Mouse (Mus musculus) ovary, postnatal 36 days (tissue): ENCODE results near the gene Mum1l1.
"Not testable (repeated sequence)": the region's sequence is repeated elsewhere in the genome, so short reads cannot be mapped to it uniquely, and the experiment has no call there.

Source experiments
- DNase-seq: peaks from one replicate; pipeline ENCODE4 v3.0.0; 2022; ENCODE audit warnings: low spot score, mixed read lengths

Gene Mum1l1

DNA sequence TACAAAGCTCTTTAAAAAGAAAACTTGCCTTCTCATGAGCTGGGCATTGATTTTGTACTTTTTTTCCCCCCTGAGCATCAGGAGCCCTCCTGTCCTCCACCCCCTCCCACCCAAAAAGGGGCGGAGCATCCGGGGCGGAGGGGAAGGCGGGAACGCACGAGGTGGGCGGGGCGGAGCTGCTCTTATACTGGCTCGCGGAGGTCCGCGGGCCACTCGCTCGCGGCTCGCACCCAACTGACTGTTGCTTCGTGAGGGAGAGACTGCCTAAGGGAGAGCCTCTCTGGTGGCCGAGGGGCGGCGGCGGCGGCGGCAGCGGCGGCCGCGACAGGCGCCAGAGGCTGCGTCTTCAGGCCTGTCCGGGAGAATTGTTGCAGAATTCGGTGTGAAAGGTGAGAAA is at the start of gene Mum1l1:
Gene Mum1l1, plus strand, starts transcription at position 214 of the 397 bp plus-strand sequence.
- peak; percentile 76 for DNase-seq

DNA sequence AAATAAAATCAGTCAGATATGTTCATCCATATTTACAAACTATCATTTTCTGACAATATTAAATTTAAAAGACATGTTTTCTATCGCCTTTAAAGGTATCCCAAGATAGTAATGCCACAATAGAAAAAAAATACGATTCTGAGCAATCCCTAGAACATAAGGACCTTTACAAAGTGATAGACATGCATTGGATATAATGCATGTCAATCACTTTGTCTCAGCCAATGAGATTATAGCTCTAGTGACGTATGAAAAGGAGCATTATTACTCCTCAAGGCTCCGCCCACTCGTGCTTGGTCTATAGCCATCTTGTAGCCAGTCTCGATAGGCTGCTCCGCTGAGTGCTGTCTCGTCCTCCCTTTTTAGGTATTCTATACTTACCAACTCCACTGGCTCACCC is 30.9 kb upstream of the Mum1l1 start, which contains the start of gene 4933428M09Rik:
Gene 4933428M09Rik, plus strand, starts transcription at position 301 of the 400 bp plus-strand sequence.
- DNase-seq, result no peak

DNA sequence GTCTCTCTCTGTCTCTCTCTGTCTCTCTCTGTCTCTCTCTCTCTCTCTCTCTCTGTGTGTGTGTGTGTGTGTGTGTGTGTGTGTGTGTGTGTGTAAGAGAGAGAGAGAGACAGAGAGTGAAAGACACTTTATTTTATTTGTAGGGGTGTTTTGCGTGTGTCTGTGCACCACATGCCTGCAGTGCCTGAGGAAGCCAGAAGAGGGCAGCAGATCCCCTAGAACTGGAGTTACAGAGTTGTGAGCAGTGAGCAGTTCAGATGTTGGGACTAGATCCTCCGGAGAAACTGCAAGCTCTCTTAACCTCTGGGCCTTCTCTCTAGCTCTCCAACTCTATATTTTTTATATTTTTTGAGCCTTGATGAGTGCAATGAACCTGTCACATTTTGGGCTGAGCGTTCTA is 18.3 kb upstream of the Mum1l1 start:
- not testable (repeated sequence) for DNase-seq

DNA sequence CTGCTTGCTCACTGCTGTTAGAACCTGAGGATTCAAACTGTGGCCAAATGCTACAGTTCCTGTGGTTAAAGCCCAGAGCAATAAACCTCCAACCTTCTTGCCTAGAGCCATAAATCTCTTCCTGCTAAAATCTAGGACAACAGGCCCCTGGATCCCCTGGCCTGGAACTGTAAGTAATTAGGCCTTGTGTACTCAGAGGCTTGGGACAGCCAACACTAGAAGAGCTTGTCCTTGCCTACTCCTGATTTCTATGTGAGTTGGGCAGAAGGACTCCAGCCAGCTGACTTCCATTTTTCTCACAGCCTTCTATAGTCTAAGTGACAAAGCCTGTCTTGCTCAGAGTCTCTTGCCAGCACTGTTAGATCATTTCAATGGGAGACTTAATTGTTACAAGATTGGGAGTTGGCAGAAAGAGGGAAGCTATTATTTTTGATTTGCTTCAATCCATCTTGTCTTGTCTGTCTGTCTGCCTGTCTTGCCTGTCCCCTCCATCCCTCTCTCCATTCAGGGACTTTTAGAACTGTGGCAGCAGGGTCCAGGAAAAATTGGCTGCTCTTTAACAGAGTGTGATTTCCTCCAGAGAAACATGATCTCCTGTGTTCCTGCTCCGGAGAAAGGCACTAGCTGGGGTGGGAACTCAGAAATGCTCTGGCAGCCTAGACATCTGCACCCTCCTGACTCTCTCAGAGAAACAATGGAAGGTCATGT is 15.1 kb upstream of the Mum1l1 start:
- no peak for DNase-seq

DNA sequence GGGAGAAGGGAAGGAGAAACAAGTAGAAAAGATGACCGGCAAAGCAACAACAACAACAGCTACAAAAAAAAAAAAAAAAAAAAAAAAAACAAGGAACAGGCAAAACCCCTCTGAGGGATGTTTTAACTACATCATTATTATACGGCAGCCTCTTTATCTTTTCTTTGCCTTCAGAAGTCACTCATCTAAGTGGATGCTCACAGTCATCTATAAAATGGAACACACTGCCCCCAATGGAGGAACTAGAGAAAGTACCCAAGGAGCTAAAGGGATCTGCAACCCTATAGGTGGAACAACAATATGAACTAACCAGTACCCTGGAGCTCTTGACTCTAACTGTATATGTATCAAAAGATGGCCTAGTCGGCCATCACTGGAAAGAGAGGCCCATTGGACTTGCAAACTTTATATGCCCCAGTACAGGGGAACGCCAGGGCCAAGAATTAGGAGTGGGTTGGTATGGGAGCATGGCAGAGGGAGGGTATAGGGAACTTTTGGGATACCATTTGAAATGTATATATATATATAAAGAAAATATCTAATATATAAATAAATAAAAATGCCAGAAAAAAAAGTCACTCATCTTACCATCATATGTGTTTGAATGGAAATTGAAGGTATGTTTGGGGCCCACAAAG is 532 bp upstream of the Mum1l1 start:
- DNase-seq, result not testable (repeated sequence)

DNA sequence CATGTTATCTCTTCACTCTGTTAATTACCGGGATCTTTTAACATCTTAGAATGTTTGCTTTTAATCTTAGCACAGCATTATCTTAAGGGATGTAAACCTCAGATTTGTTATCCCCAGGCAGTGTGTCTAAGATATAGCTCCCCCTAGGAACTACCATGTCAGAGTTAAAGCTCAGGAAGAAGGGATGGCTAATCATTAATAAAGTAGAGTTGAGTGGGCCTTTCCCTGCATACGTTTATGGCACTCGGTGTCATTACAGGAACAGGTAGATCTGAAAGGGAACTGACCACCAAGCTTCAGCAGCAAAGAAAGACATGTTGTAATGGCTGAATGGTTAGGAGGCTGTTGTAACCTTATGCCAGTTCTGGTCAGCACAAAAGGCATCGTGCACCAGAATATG is 4.9 kb downstream of the Mum1l1 start:
- no peak for DNase-seq

DNA sequence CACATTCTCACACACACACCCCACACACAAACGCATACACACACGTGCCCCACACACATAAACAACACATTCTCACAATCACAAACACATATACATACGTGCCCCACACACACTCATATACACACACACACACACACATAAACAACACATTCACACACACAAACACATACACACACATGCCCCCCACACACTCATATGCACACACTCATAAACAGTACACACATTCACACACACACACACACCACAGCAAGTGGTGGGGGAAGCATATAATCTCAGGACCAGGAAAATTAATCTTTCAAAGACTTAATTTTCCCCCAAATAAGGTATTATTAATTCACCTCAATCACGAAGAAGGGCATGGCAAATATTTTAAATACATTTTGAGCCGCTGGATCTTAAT is 6.6 kb downstream of the Mum1l1 start:
- DNase-seq, result no peak

DNA sequence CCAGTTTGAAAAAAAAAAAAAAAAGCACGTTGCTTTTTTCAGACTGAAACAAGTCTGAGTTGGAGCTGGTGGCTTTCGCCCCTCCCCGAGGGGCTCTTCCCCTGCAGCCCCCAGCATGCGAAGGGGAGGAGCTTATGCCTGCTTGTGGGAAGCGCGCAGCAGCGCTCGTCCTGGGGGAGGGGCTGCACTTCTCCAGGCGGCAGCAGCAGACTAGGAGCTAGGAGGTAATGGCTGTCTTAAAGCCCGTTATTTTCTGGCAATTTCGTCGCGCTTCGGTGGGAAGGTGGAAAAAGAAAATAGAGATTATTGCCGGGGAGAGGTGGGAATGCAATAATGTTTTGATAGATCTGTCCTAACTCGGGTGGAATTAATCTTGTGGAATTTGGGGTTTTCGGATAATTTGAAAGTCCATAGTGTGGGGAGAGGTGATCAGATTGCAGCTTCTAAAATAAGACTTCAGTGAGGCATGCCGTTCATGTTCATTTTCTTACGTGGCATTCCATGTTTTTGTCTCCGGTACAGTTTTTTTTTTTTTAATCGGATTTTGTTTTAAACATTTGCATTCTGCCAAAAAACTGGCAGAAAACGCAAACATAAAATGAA is 7.2 kb downstream of the Mum1l1 start:
- peak; percentile 57 for DNase-seq

DNA sequence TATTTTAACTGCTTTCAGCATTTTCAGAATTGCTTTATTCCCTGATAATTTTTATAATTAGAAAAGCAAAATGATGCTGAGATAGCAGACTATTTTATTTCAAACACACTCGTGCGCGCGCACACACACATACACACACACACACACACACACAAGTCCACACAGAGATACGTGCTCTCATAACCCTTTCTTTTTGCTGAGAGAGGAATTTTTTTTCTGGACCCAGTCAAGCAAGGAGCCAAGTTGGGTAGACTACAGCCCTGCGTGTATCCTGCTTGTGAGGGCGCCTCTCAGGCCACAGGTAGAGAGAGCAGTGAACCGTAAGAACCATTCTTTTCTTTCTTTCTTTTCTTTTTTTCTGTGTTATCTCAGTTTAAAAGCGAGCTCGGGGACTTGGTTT is 7.9 kb downstream of the Mum1l1 start:
- no peak for DNase-seq

DNA sequence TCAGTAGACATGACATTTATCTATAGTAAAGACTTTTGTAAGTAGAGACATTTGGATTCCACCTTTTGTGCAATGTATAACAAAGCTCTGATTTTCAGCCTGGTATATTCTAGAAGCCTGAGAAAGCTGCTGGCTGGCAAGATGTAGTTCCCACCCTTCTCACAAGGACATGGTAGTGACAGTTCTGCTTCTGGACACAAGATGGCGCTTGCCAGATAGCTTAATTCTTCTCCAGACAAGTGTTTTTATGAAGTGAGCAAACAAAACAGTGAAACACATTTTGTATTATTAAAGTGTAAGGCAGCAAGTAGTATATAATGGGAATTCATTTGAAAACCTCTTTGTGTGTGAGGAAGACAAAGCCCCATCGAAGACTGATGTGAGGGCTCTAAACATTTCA is 9.2 kb downstream of the Mum1l1 start:
- peak; percentile 27 for DNase-seq

DNA sequence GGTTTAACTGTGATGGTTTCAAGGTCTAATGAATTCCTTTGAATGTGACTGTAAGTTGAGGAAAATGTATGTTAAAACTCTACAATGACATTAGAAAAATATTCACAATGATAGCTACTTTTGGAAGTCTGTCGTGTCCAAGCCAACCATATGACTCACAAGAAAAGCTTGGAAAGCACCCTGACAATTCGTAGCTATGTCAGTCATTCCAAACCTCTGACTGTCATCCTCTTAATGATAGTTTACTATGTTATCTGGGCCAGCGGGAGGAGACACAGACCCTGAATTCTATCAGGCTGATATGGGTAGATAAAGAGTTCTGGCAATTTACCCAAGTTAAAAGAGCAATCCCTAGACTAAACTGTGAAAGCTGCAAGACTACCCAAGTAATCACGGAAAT is 11.0 kb downstream of the Mum1l1 start:
- no peak for DNase-seq

DNA sequence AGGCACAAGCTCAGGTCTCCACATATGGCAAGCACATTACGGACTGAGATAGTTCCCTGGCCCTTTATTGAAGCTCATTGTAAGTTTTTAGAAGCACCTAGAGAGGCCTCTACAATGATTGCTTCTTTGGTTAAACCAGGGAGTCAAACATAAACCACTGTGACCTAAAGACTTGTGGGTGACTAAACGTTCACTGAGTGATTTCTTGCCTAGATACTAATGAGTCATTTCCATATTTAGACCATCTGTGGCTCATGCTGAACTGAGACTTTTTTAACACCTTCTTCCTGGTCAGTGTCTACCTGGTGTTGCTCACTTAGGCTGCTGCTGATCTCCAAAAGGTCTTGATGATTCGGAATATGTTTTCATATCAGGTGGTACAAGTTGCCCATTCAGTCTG is 12.1 kb downstream of the Mum1l1 start:
- no peak for DNase-seq

DNA sequence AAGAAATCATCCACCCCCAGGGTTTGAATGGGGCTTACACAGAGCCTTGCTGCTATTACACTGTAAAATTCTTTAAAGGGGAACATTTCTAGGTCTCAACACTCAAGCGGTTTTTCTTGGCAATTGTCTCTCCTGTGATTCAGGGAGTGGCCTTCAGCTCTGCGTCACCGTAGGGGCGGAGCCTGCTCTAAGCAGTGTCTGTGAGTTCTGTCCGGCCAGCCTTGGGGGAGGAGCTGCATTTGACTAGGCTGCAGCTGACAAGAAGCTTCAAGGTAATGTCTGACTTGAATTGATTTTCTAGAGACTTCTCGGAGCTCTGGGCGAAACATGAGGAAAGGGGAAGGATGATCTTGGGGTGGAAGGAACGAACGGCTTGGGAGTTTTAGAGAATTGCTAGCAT is 21.3 kb downstream of the Mum1l1 start:
- DNase-seq, result peak; percentile 61

DNA sequence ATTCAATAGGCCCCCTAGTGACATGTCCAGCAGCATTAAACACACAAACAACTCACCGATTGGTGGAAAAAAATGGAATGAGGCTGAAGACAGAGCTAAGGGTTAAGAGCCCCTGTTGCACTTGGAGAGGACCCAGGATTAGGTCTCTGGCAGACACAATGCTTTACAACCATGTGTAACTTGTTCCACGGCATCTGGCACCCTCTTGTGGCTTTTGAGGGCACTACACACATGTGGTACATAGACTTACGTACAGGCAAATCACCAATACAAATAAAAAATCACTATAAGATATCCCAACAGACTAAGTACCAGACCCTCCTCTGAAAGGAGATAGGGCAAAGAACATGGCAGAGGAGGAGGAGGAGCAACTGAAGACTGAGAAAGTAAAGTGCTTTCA is 37.5 kb downstream of the Mum1l1 start:
- no peak for DNase-seq

DNA sequence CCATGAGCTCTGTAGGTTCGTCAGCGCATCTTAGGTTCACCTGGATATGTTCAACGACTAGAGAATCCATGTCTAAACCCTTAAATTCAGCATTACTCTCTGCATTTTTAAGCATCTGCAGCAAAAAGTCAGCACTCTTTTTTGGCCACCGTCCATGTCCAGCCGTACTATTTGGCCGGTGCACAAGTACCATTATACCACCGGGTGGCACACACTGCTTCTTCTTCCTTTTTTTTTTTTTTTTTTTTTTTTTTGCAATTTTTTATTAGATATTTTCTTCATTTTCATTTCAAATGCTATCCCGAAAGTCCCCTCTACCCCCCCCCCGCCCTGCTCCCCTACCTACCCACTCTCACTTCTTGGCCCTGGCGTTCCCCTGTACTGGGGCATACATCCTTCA is 47.2 kb downstream of the Mum1l1 start:
- no peak for DNase-seq

DNA sequence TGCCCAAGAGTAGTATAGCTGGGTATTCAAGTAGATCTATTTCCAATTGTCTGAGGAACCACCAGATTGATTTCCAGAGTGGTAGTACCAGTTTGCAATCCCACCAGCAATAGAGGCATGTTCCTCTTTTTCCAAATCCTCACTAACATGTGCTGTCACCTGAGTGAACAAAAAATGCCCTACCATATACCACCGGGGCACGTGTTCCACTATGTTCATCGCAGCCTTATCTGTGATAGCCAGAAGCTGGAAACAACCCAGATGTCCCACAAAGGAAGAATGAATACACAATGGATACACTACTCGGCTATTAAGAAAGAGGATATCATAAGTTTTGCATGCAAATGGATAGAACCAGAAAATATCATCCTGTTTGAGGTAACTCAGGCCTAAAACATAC is 72.1 kb downstream of the Mum1l1 start:
- DNase-seq, result no peak
